Mouse (Mus musculus) gastrocnemius, postnatal 4 days (tissue): ENCODE results near the gene Adra1b. TPM values are rescaled to one million over a fixed set of nuclear protein-coding genes. Genes with fewer than 3 reads are reported as not detected.

Experiments used
- DNase-seq, 2 experiments: peaks; one replicate each; pipeline ENCODE4 v3.0.0; 2021 to 2022; ENCODE audit warnings: low spot score in 2 of 2, mixed read lengths in 2 of 2
- total RNA-seq, 2 experiments: library from RNA; stranded (reverse); gene quantifications; 2 replicates each; pipeline ENCODE4 v1.2.3; 2021

The Adra1b gene
- total RNA-seq, 2 experiments from 2014 or later, result 0.78 to 0.88 TPM

DNA sequence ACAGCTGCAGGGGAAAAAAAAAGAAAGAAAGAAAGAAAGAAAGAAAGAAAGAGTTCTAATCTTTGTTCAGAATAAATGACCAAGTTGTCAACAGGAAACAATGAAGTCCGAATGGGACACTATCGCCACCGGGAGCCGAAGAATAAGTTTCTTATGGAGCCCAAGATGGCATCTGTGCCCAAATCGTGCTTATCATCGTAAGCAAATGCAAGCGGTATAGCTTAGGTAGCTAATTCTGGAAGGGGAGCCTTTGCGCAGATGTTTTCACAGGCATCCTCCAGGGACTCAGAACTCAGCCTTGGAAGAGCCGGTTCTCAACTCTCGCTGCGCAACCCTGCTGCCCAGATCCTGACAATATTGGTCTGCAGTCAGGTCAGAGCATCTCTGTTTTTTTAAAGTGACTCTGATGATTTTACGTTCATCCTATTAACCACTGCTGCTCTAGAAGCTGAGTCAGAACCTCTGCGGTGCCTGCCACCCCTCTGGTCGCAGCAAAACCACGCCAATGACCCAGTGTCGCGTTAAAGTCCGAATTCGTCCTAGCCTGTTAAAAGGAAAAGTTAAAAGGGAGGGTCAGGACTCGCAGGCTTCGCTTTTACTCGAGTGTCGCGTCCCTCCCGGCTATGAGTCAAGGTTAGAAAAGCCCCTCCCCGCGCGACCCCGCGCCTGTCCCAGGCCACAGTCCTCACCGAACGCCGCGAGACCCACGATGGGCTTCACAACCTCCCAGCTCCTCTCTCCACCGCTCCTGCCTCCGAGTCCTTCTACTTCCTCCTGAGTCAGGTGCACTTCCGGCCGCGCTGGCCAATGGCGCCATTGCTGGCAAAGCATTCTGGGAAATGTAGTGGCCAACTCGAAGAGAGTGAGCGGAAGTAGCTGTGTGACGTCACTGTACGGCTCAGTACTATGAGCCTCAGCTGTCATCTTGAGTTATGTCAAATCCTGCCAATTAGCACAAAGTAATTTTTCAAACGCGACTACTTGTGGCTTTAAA lies 153.5 kb downstream of the Adra1b start, which contains the start of gene Ttc1:
Gene Ttc1, minus strand, starts transcription at position 776 of the 994 bp plus-strand sequence.
- DNase-seq, result peak; percentile 90 to 96

DNA sequence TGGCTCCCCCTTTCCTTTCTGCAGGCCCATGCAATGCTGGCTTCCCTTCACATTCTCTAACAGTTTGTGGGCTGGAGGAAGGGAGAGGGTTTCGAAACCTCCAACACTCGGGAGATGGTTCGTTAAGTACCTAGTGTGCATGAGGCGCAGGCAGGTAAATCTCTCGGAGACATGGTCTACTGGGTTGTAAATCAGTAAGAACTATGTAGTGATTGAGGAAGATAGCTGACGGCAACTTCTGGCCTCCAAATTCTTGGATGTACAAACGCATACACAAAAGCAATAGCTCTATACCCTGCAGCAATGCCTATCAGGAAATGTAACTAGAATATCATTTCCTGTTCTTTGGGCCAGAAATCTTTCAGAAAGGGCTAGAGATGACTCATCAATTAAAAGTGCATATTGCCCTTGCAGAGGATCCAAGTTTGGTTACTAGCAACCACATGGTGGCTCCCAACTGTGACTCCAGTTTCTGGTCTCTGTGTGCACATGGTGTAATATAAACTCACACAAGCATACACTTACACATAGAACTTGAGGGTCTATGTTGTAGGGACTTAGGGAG lies 172.2 kb downstream of the Adra1b start:
- DNase-seq, result no peak

DNA sequence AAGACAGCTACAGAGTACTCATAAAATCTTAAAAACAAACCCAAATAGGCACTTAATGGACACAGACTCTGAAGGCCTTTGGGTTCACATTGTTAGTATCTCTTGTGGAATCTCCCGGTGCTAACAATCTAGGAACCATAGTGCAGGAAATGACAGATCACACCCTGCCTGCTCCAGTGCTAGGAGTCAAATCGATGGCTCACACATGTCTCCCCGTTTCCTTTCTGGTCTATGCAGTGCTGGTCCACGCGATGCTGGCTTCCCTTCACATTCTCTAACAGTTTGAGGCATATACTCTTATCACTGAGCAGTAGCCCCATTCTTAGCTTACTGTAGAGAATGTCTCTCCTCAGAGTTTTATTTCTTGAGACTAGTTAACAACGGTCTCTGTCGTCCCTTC lies 173.2 kb downstream of the Adra1b start:
- DNase-seq, result no peak

Other genes with a start within 250 kb of the Adra1b start
- gene Pwwp2a, start 219.2 kb downstream of the Adra1b start, total RNA-seq, result 10 to 100 TPM; 33.6 to 35.1 TPM
- gene Ttc1, start 153.2 kb downstream of the Adra1b start, total RNA-seq, result 10 to 100 TPM; 46.4 to 51.3 TPM